Mouse (Mus musculus): ENCODE measurements at regions not wholly inside any gene's neighbourhood (a gene's known extent, or its start where the extent isn't known, plus 50 kb on each side); places are given as distances from the start of the nearest gene placed in this dataset.

DNA sequence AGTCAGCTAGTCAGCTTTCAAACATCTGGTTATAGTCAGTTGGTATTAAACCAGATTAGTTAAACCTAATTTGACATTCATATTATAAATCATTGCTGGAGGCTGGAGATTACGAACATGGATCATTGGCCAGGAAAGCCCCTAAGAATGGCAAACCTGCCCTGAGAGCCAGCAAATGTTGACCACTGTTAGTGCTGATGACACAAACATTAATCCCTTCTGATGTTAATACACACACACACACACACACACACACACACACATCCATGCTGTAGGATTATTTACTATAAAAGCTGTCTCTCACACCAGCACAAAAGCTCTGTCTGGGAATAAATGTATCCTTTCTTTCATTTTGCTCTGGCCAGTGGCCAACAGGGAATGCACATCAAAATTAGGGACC, 329.4 kb upstream of the Atp2b1 start:
- ATAC-seq (ENCODE audit: extremely low read depth, insufficient number of reproducible peaks, low FRiP score, poor library complexity, severe bottlenecking), result no peak

DNA sequence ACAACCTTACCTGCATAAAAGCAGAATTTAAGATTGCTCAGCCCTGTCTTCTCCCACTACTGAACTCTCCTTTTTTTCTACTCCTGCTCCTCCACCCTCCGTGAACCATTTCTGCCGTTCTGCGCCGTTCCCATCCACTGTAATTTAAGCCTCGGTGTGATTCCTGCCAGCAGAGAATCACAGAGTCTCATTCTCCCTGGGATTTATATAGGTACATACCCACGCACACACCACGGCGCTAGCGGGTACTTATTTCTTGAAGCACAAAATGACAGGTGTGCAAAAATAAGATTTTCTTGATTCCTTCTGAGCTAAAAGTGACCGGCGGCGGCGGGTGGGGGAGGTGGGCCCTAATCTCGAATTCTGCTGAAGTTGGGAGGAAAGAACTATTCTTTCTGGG, 324.5 kb upstream of the Atp2b1 start:
- H3K9me3 ChIP-seq (replicated peaks), result no peaks in the 10 kb centered on the region
- no peaks in the 10 kb centered on the region for H3K4me1 ChIP-seq (ENCODE audit: insufficient read depth, low read depth, low read length)
- DNase-seq (ENCODE audit: low spot score) (no peak), ATAC-seq (ENCODE audit: extremely low read depth, insufficient number of reproducible peaks, low FRiP score, poor library complexity, severe bottlenecking) (no peak)
- peaks cover 10% of the 10 kb centered on the region; the same call in 1 of the 2 replicates for H3K27me3 ChIP-seq (ENCODE audit: insufficient read depth, low read length)
- TF ChIP-seq GATA2 (IDR thresholded peaks at IDR 0.05; ENCODE audit: borderline replicate concordance, low read depth, low read length) (no peak), CTCF (IDR thresholded peaks at IDR 0.05; ENCODE audit: low read depth, low read length) (no peak), POLR2AphosphoS5 (IDR thresholded peaks at IDR 0.05; ENCODE audit: insufficient replicate concordance, low read depth, low read length) (no peak), TAL1 (conservative IDR thresholded peaks at IDR 0.05; ENCODE audit: low read depth, low read length) (no peak), GATA1 (IDR thresholded peaks at IDR 0.05; ENCODE audit: borderline replicate concordance, low read length) (no peak)
- H3K4me3 ChIP-seq (ENCODE audit: low read depth, low read length), result no peak overlapping the region
- H3K36me3 ChIP-seq (replicated peaks), result no peaks in the 10 kb centered on the region

More for the DNA sequence above, 329.4 kb upstream of the Atp2b1 start:
- DNase-seq (ENCODE audit: low spot score), result no peak
- peaks cover 4% of the 10 kb centered on the region; the same call in 1 of the 2 replicates for H3K27me3 ChIP-seq (ENCODE audit: insufficient read depth, low read length)
- no peaks in the 10 kb centered on the region for H3K36me3 ChIP-seq (replicated peaks)
- no peak overlapping the region for H3K4me3 ChIP-seq (ENCODE audit: low read depth, low read length)
- no peaks in the 10 kb centered on the region for H3K9me3 ChIP-seq (replicated peaks)
- no peaks in the 10 kb centered on the region for H3K4me1 ChIP-seq (ENCODE audit: insufficient read depth, low read depth, low read length)
- TF ChIP-seq GATA2 (IDR thresholded peaks at IDR 0.05; ENCODE audit: borderline replicate concordance, low read depth, low read length), result no peak
- no peak for TF ChIP-seq CTCF (IDR thresholded peaks at IDR 0.05; ENCODE audit: low read depth, low read length)
- no peak for TF ChIP-seq TAL1 (conservative IDR thresholded peaks at IDR 0.05; ENCODE audit: low read depth, low read length)
- no peak for TF ChIP-seq POLR2AphosphoS5 (IDR thresholded peaks at IDR 0.05; ENCODE audit: insufficient replicate concordance, low read depth, low read length)

GRCm38 (mm10) chr10:98592154-98592553, 322.1 kb upstream of the Atp2b1 start:
- H3K9me3 ChIP-seq (replicated peaks), result no peaks in the 10 kb centered on the region
- H3K27me3 ChIP-seq (ENCODE audit: insufficient read depth, low read length), result peaks cover 16% of the 10 kb centered on the region
- H3K4me3 ChIP-seq (ENCODE audit: low read depth, low read length), result no peak overlapping the region
- ATAC-seq (ENCODE audit: extremely low read depth, insufficient number of reproducible peaks, low FRiP score, poor library complexity, severe bottlenecking) (no peak), DNase-seq (ENCODE audit: low spot score) (no peak)
- H3K36me3 ChIP-seq (replicated peaks), result no peaks in the 10 kb centered on the region
- TF ChIP-seq POLR2AphosphoS5 (IDR thresholded peaks at IDR 0.05; ENCODE audit: insufficient replicate concordance, low read depth, low read length) (no peak), TAL1 (conservative IDR thresholded peaks at IDR 0.05; ENCODE audit: low read depth, low read length) (no peak), GATA2 (IDR thresholded peaks at IDR 0.05; ENCODE audit: borderline replicate concordance, low read depth, low read length) (no peak), GATA1 (IDR thresholded peaks at IDR 0.05; ENCODE audit: borderline replicate concordance, low read length) (no peak), CTCF (IDR thresholded peaks at IDR 0.05; ENCODE audit: low read depth, low read length) (no peak)
- H3K4me1 ChIP-seq (ENCODE audit: insufficient read depth, low read depth, low read length), result no peaks in the 10 kb centered on the region

DNA sequence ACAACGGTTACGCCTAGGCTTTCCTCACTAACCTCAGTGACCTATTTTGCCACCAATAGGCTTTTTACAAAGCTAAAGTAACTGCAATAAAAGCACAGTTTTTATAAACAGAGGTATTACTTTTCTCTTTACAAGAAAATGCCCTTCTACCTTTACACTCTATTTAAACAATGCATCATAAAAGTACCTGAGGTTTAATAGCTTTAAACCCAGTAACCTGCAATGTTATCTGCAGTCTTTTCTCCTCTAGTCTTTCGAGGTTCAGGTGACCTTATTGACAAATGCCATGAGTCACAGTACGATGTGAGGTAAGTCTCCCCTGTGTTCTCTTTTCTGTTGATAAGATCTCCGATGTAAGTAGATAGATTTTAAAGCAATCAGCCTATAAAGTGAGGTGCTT, 320.3 kb upstream of the Atp2b1 start:
- TF ChIP-seq CTCF (IDR thresholded peaks at IDR 0.05; ENCODE audit: low read depth, low read length) (no peak), POLR2AphosphoS5 (IDR thresholded peaks at IDR 0.05; ENCODE audit: insufficient replicate concordance, low read depth, low read length) (no peak), TAL1 (conservative IDR thresholded peaks at IDR 0.05; ENCODE audit: low read depth, low read length) (no peak), GATA1 (IDR thresholded peaks at IDR 0.05; ENCODE audit: borderline replicate concordance, low read length) (no peak), GATA2 (IDR thresholded peaks at IDR 0.05; ENCODE audit: borderline replicate concordance, low read depth, low read length) (no peak)
- peaks cover 19% of the 10 kb centered on the region for H3K27me3 ChIP-seq (ENCODE audit: insufficient read depth, low read length)
- H3K4me1 ChIP-seq (ENCODE audit: insufficient read depth, low read depth, low read length), result no peaks in the 10 kb centered on the region
- ATAC-seq (ENCODE audit: extremely low read depth, insufficient number of reproducible peaks, low FRiP score, poor library complexity, severe bottlenecking), result no peak
- H3K9me3 ChIP-seq (replicated peaks), result no peaks in the 10 kb centered on the region
- no peaks in the 10 kb centered on the region for H3K36me3 ChIP-seq (replicated peaks)
- no peak overlapping the region for H3K4me3 ChIP-seq (ENCODE audit: low read depth, low read length)
- DNase-seq (ENCODE audit: low spot score), result no peak

DNA sequence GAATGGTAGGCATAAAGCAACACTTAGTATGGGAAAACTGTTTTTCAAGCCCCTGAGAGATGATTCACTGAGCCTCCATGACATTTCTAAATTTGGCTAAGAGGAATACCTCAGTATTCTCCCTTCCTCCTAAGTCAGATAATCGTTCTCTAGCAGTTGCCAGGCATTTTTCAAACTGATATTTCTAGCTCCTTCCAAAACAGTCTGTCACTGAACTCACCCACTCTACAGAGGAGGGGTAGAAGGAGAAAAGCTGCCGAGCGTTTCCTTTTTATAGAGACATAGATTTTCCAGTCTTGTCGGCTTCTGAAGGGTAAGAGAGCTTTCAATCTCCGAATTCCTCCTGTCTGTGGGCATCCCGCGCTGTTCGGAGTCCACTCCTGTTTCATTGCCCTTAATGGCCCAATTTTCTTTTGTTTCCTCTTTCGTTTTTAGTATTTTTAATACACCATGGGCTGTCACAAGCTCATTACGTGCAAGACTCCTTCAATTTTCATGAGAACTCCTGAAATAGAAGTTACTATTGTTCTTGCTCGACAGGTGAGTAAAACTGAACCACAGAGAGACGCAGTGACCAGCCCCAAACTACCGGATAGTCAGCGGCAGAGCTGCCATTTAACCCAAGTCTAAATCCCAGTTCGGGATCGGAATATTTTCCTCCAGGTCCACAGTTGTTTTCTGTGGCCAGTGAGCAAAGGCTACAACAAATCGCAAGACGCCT, 305.8 kb upstream of the Atp2b1 start:
- Histone ChIP-seq H3K36me3 (replicated peaks) (no peaks in the 10 kb centered on the region), H3K27me3 (ENCODE audit: insufficient read depth, low read length) (peaks cover 9% of the 10 kb centered on the region; the same call in 1 of the 2 replicates), H3K4me1 (ENCODE audit: insufficient read depth, low read depth, low read length) (peaks cover 10% of the 10 kb centered on the region), H3K4me3 (ENCODE audit: low read depth, low read length) (no peak overlapping the region), H3K9me3 (replicated peaks) (no peaks in the 10 kb centered on the region)
- no peak for TF ChIP-seq CTCF (IDR thresholded peaks at IDR 0.05; ENCODE audit: low read depth, low read length)
- no peak for ATAC-seq (ENCODE audit: extremely low read depth, insufficient number of reproducible peaks, low FRiP score, poor library complexity, severe bottlenecking)
- DNase-seq (ENCODE audit: low spot score), result no peak

DNA sequence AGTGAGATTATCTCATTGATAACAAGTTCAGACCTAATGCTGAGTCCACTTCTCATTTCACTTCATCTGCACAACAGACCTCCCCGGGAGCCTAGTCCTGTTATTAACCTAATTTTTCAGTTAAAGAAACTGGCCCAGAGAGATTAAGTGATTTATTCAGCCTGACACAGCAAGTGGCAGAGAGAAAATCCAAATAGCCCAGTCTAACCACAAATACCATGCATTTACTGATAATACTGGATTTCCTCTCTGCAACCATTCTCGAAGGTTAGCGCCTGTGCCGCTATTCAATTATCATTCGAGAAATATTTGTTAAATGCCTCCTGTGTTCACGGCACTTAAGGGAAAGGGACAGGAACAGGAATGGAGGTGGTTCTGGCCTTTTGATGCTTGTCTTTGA, 303.5 kb upstream of the Atp2b1 start:
- Histone ChIP-seq H3K27me3 (ENCODE audit: insufficient read depth, low read length) (peaks cover 15% of the 10 kb centered on the region), H3K9me3 (replicated peaks) (no peaks in the 10 kb centered on the region), H3K36me3 (replicated peaks) (no peaks in the 10 kb centered on the region), H3K4me1 (ENCODE audit: insufficient read depth, low read depth, low read length) (peaks cover 10% of the 10 kb centered on the region), H3K4me3 (ENCODE audit: low read depth, low read length) (no peak overlapping the region)
- DNase-seq (ENCODE audit: low spot score), result no peak
- TF ChIP-seq TAL1 (conservative IDR thresholded peaks at IDR 0.05; ENCODE audit: low read depth, low read length), result no peak
- TF ChIP-seq GATA2 (IDR thresholded peaks at IDR 0.05; ENCODE audit: borderline replicate concordance, low read depth, low read length), result no peak
- ATAC-seq (ENCODE audit: extremely low read depth, insufficient number of reproducible peaks, low FRiP score, poor library complexity, severe bottlenecking), result peak; percentile 86
